Mouse (Mus musculus) left cerebral cortex, postnatal 25 days (tissue): Measurements from ENCODE around the gene Apeh. TPM values are rescaled to one million over a fixed set of nuclear protein-coding genes. Genes with fewer than 3 reads are reported as not detected.
A peak's percentile ranks its signal among the peaks of the same experiment; 100 is the strongest.

Experiments used
- DNase-seq, 2 experiments: peaks; one replicate each; pipeline ENCODE4 v3.0.0; 2022; ENCODE audit warnings: low spot score in 2 of 2, mixed read lengths in 1 of 2
- intact Hi-C: fragments of 180-260 bp; cut with DNase I; formaldehyde crosslinking; loops from one replicate; pipeline ENCODE4 v1.15.1; 2025
- total RNA-seq, 2 experiments: library from RNA; stranded (reverse); gene quantifications; 2 replicates each; pipeline ENCODE4 v1.2.3; 2021

The Apeh gene
- total RNA-seq, 2 experiments from 2014 or later: 29.8 to 36.9 TPM

DNA sequence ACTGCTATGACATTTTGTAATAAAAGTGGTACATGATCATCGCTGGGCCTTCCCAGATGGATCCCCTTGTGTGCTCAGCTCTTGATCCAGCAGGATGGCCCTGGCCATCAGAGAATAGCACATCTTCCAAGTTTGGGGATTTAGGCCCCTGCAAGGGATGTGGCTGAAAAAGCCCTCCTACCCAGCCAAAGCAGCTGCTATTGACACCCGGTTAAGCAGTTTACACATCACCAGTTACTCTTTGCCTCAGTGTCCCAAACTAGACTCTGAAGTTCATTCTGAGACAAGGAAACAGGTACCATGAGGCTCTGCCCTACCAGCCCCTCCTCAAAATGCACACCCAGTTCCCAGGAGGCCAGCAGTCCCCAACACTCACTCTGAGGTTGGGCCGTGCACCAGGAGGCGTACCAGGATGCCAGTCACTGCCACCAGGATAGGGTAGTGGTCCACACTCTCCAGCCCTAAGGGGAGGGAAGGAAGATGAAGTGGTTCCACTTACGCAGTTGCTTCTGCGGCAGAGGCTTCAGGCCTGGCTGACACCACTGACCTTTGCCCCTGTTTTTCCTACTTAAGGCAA, 38.7 kb downstream of the Apeh start:
- no peak for DNase-seq
- intact Hi-C loops: no loop called here

- DNase-seq: no peak
- intact Hi-C loops: no loop called here
These were observed 39.3 kb downstream of the Apeh start for GRCm38 (mm10) chr9:108055061-108055460.

DNA sequence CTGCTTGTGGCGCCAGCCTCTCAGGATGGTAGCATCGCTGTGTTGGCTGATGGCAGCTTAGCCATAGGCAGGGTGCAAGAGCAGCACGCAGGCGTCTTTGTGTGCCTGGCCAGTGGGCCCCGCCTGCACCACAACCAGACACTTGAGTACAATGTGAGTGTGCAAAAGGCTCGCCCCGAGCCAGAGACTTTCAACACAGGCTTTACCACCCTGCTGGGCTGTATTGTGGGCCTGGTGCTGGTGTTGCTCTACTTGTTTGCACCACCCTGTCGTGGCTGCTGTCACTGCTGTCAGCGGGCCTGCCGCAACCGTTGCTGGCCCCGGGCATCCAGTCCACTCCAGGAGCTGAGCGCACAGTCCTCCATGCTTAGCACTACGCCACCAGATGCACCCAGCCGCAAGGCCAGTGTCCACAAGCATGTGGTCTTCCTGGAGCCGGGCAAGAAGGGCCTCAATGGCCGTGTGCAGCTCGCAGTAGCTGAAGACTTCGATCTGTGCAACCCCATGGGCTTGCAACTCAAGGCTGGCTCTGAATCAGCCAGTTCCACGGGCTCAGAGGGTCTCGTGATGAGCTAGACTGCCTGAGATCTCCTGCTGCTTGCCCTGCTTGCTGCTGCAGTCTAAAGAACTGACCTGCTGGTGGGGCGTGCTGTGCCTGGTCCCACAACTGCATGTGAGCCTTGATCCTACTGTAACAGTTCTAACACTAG, 39.9 kb downstream of the Apeh start:
- intact Hi-C loops: loop anchor here (5.0 kb wide), 2 partner anchors 92 to 152 kb away; no protein-coding TSS in a partner anchor
- DNase-seq: no peak

GRCm38 (mm10) chr9:108053665-108054225, 40.7 kb downstream of the Apeh start:
- intact Hi-C loops: loop anchor here (5.0 kb wide), 2 partner anchors 91 to 151 kb away; no protein-coding TSS in a partner anchor
- DNase-seq: no peak

DNA sequence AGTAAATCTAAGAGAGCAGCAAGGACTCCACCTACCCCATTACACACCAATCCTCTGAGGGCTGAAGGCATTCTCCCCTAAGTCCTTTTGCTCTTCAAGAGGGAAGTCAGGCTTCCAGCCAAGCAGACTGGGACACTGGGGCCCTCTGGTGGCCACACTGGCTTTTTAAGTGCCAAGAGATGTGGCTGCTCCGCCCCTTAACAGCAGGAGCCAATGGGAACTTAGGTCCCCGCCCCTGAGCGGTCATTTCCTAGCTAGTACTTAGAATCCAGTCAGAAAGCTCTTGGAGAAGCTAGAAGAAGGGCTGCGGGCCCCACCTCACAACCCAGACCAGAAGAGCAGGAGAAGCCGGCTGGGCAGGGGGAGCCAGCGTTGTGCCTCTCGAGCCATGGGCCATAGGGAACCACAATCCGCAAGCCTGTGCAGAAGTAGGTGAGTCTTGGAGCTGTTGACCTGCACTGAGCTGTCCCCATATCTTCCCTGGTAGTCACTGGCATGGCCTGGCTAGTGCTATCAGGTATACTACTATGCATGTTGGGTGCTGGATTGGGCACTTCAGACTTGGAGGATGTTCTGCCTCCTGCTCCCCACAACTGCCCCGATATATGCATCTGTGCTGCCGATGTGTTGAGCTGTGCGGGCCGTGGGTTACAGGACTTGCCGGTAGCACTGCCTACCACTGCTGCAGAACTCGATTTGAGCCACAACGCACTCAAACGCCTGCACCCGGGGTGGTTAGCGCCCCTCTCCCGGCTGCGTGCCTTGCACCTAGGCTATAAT, 41.3 kb downstream of the Apeh start, which contains the start of gene Amigo3:
Gene Amigo3 (plus strand): TSS at position 275 of the 780 bp plus-strand sequence.
- intact Hi-C loops: loop anchor here (5.0 kb wide), 2 partner anchors 91 to 151 kb away; no protein-coding TSS in a partner anchor
- DNase-seq: peak; percentile 98 to 99

- intact Hi-C loops: loop anchor here (5.0 kb wide), 2 partner anchors 90 to 150 kb away; no protein-coding TSS in a partner anchor
- DNase-seq: no peak
These were observed 42.0 kb downstream of the Apeh start for GRCm38 (mm10) chr9:108052411-108052810.

GRCm38 (mm10) chr9:108051931-108052220, 42.5 kb downstream of the Apeh start:
- no peak for DNase-seq
- intact Hi-C loops: loop anchor here (5.0 kb wide), 2 partner anchors 90 to 150 kb away; no protein-coding TSS in a partner anchor

- DNase-seq: no peak
- intact Hi-C loops: loop anchor here (5.0 kb wide), 2 partner anchors 89 to 149 kb away; no protein-coding TSS in a partner anchor
These were observed 43.0 kb downstream of the Apeh start for GRCm38 (mm10) chr9:108051184-108051930.

GRCm38 (mm10) chr9:108049561-108050251, 44.7 kb downstream of the Apeh start:
- DNase-seq: no peak
- intact Hi-C loops: loop anchor here (5.0 kb wide), 3 partner anchors 47 to 147 kb away; partner anchors contain the start of gene Ip6k1

DNA sequence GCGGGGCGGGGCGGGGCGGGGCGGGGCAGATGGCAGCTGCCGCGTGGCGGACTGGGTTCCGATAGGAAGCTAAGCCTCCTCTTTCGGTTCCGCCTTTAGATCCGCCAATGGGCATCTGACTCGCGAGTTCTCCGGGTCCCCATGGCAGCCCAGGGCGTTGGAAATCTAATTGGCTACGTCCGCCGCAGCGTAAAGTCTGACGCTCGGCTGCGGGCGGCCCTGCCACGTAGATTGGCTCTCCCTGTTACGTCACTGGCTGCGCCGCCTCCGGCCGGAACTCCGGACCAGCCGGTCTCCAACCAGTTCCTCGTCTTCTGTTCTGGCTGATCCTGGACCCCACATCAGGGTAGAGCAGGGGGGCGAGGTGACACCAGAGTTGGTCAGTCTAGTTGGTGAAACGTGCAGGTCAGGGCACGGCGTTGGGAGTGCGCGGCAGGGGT, 45.4 kb downstream of the Apeh start, which contains the start of gene Gmppb:
Gene Gmppb (plus strand): TSS at position 227 of the 440 bp plus-strand sequence.
- intact Hi-C loops: loop anchor here (5.0 kb wide), 1 partner anchor 47 kb away; the partner anchor contains the start of gene Ip6k1
- DNase-seq: peak; percentile 96 to 99

DNA sequence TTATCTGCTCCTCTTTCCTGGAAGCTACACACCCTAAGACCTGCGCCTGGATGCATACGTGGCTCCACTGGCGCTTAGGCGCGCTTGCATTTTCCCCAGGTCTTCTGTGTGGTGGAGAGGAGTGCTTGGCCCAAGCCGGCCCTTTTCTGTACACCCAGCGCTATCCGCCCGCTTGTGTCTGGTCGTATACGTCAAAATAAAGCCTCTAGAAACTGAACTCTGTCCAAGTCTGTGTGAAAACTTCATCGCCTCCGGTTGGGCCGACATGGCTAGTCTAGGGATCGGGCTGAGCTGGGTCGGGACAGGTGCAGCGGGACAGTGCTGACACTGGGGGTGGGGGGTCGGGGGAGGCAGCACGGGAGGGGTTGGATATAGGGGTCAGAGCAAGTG, 45.8 kb downstream of the Apeh start:
- no peak for DNase-seq
- intact Hi-C loops: loop anchor here (5.0 kb wide), 1 partner anchor 46 kb away; the partner anchor contains the start of gene Ip6k1

DNA sequence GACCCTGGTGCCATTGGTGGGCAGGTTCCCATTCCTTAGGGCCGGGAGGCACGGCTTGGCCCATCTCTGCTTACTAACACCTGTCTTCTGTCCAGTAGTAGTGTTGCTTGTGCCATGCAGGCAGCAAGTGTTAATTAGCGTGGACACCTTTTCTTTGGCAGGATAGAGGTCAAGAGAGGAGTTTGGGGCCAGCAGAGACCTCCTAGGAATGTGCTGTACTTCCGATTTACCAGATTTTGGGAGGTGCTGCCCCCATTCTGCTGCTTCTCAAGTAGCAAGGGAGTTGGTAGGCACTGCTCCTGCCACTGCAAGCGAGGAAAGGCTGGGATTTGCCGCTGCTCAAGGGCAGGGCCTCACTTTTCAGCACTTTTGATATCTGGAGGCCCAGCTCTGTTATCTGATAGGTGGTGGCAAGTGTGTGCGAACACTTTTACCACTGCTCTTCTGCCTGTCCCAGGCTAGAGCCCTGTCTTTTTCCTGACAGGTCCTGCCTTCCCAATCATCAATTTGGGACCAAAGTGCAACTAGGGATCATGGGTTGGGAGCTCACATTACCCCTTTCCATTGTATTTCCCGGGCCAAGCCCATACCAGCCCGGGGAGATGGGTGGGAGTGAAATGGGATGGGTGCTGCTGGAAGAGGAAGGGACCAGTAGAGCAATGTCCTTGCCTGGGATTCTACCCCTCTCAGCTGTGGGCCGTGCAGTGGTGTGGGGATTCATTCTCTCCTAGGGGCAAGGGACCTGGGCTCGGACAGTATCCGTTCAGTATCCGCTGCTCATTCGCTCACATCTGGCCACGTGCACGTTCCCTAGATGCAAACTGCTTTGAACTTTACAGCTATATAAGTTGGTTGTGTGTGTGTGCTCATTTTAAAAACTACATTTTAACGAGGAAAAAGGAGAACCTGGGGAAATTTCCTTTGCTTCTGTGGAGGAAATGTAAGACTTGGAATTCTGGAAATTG, 46.5 kb downstream of the Apeh start:
- DNase-seq: no peak
- intact Hi-C loops: loop anchor here (5.0 kb wide), 1 partner anchor 46 kb away; the partner anchor contains the start of gene Ip6k1

- intact Hi-C loops: loop anchor here (5.0 kb wide), 1 partner anchor 44 kb away; the partner anchor contains the start of gene Ip6k1
- DNase-seq: no peak
These were observed 47.8 kb downstream of the Apeh start for GRCm38 (mm10) chr9:108046582-108046981.

DNA sequence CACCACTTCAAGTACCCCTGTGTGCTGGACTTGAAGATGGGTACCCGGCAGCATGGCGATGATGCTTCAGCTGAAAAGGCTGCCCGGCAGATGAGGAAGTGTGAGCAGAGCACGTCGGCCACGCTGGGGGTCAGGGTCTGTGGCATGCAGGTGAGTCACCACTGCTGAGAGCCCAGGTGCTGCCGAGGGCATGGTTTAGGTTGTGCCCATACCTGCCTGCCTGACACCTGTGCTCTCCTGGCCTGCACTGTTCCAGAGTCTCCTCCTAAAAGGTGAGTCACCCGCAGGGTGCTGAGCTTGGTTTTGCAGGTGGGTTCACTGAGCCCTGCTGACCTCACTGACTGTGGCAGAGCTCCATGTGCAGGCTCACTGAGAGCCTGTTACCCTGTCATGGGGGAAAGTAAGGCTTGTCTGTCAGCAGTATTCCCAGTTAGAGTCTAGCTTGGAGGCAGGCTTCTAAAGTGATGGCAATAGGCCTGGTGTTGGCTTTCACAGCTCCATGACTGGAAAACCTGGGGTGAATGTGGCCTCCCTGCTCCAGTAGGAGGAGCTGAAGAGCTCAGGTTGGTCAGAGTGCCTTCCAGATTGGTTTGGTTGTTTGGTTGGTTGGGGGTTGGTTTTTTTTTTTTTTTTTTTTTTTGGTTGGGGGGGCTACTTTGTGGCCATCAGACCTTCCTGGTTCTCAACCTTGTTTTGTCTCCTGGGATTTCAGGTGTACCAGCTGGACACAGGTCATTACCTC, 49.5 kb downstream of the Apeh start:
- intact Hi-C loops: loop anchor here (5.0 kb wide), 1 partner anchor 43 kb away; the partner anchor contains the start of gene Ip6k1
- DNase-seq: no peak
